Mouse (Mus musculus) heart, adult 2 months (tissue): ENCODE results near the gene Tmem144. TPM values are rescaled to one million over a fixed set of nuclear protein-coding genes. Genes with fewer than 3 reads are reported as not detected.
A peak's percentile ranks its signal among the peaks of the same experiment; 100 is the strongest.

Source experiments
- DNase-seq, 2 experiments: peaks; one replicate each; pipeline ENCODE4 v3.0.0; 2021
- H3K27ac ChIP-seq: fragments of 200-600 bp; 2 replicates; pipeline ENCODE4 v1.8.1; 2022
- H3K27me3 ChIP-seq: fragments of 200-500 bp; 2 replicates; pipeline ENCODE4 v1.6.1; 2012; ENCODE audit warnings: mild to moderate bottlenecking, low read length, inconsistent platforms, mixed read lengths; ENCODE audit not compliant: control insufficient read depth, insufficient read depth
- H3K36me3 ChIP-seq: fragments of 200-500 bp; 2 replicates; pipeline ENCODE4 v1.6.1; 2012; ENCODE audit warnings: low read length, inconsistent platforms; ENCODE audit not compliant: control insufficient read depth, insufficient read depth
- H3K4me1 ChIP-seq: fragments of 200-500 bp; 2 replicates; pipeline ENCODE4 v1.6.1; 2011; ENCODE audit warnings: low read length; ENCODE audit not compliant: control insufficient read depth, insufficient read depth
- H3K4me3 ChIP-seq: fragments of 200-600 bp; 2 replicates; pipeline ENCODE4 v1.8.1; 2022
- H3K79me2 ChIP-seq: fragments of 200-500 bp; replicated peaks from 2 replicates; pipeline ENCODE4 v1.6.1; 2012; ENCODE audit warnings: mild to moderate bottlenecking, inconsistent platforms, low read length, moderate library complexity, mixed read lengths; ENCODE audit not compliant: control insufficient read depth, insufficient read depth
- H3K9ac ChIP-seq: fragments of 200-500 bp; 2 replicates; pipeline ENCODE4 v1.6.1; 2012; ENCODE audit warnings: low read depth, mild to moderate bottlenecking, control low read depth, inconsistent platforms, low read length, mixed read lengths
- CTCF ChIP-seq: fragments of 200-600 bp; IDR thresholded peaks from 2 replicates; pipeline ENCODE4 v1.8.1; 2022; ENCODE audit warnings: antibody characterized with exemption, mild to moderate bottlenecking, moderate library complexity
- EP300 ChIP-seq: fragments of 200-500 bp; IDR thresholded peaks from 2 replicates; pipeline ENCODE4 v1.6.1; 2011; ENCODE audit warnings: low read depth, low read length, control low read depth; ENCODE audit not compliant: insufficient read depth
- POLR2A ChIP-seq: fragments of 200-500 bp; IDR thresholded peaks from 2 replicates; pipeline ENCODE4 v1.6.1; 2011; ENCODE audit warnings: mild to moderate bottlenecking, low read depth, low read length, control low read depth; ENCODE audit not compliant: insufficient read depth
- WGBS: fragments of 180-500 bp; shearing (Covaris S2); methylation state at CpG from one replicate; pipeline ENCODE4 v1.1.7; 2018; 5-methylcytosine and 5-hydroxymethylcytosine counted together
- intact Hi-C: fragments of 180-260 bp; cut with DNase I; formaldehyde crosslinking; loops from one replicate; pipeline ENCODE4 v1.15.1; 2025
- polyA plus RNA-seq: library from polyadenylated mRNA; depleted of rRNA; stranded (reverse); fragments of >200 nt; gene quantifications from 2 replicates; pipeline ENCODE4 v1.2.3, GENCODE M21; 2012; rRNA removed
- total RNA-seq, 2 experiments: library from RNA; stranded (reverse); gene quantifications; 2 replicates each; pipeline ENCODE4 v1.2.3; 2021

The Tmem144 gene
- total and polyA plus RNA-seq, 3 experiments = 5.7 to 15.6 (median 11.4) TPM

- peak in 1 of 2 experiments; percentile 27 for DNase-seq
- no peaks in the 10 kb centered on the region for H3K79me2 ChIP-seq
- H3K4me3 ChIP-seq = no peak overlapping the region; the same call in 1 of the 2 replicates
- TF ChIP-seq CTCF = no peak
- no peak for TF ChIP-seq EP300
- TF ChIP-seq POLR2A = no peak
- H3K27me3 ChIP-seq = no peaks in the 10 kb centered on the region
- no peaks in the 10 kb centered on the region for H3K36me3 ChIP-seq
- H3K27ac ChIP-seq = peak overlapping the region; percentile 74
- intact Hi-C loops = no loop called here
- H3K9ac ChIP-seq = 0 out of 2 replicates have a peak overlapping the region, but pooled peaks have one; percentile 35
- 26% methylated on average over 10 of the region's 10 CpGs for WGBS
- H3K4me1 ChIP-seq = no peaks in the 10 kb centered on the region
These were observed 68.8 kb downstream of the Tmem144 start for GRCm38 (mm10) chr3:79783630-79784361.

DNA sequence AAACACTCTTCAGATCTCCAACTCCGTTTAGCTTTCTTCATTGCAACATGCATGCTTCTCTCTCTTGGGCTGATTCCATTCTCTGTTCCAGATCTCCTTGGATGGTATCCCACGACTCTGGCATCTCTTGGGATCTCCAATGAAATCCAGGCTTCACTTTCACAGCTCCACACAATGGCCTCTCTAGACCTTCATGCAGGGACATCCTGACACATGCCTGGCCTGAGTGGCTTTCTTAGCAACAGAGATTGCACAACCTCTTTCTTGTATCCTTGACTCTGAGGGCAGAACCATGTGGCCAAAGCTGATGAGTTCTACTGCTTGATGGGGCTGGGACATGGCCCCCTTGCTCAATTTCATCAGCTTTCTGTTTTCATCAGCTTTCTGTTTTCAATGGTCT, 79.9 kb downstream of the Tmem144 start:
- Histone ChIP-seq H3K36me3 (no peaks in the 10 kb centered on the region), H3K4me1 (no peaks in the 10 kb centered on the region), H3K27me3 (no peaks in the 10 kb centered on the region), H3K9ac (no peak overlapping the region), H3K27ac (no peak overlapping the region), H3K79me2 (no peaks in the 10 kb centered on the region), H3K4me3 (no peak overlapping the region)
- WGBS = 64% methylated on average over 2 of the region's 2 CpGs
- peak in 1 of 2 experiments; percentile 10 for DNase-seq
- TF ChIP-seq POLR2A (no peak), EP300 (no peak)
- intact Hi-C loops = no loop called here

Other genes with a start within 250 kb of the Tmem144 start
- gene 4930579G24Rik, start 223.7 kb downstream of the Tmem144 start, total RNA-seq = 1 to 10 TPM in 1 of 2 experiments, under 1 TPM in 1; 0.99 to 1.7 TPM
- 1.2 and 1.8 TPM in 2 replicates for gene 4930579G24Rik, start 223.7 kb downstream of the Tmem144 start, polyA plus RNA-seq
- gene Etfdh, start 223.3 kb downstream of the Tmem144 start, total RNA-seq = 100 to 1,000 TPM; 525 to 610 TPM
- gene Etfdh, start 223.3 kb downstream of the Tmem144 start, polyA plus RNA-seq = 433 and 567 TPM in 2 replicates
- gene Rxfp1, start 114.9 kb downstream of the Tmem144 start, total RNA-seq = 1 to 10 TPM; 1.2 to 1.3 TPM
- 2.6 and 5.1 TPM in 2 replicates for gene Rxfp1, start 114.9 kb downstream of the Tmem144 start, polyA plus RNA-seq
- 10 to 100 TPM; 12.1 to 15.1 TPM for gene Fam198b, start 31.8 kb upstream of the Tmem144 start, total RNA-seq
- gene Fam198b, start 31.8 kb upstream of the Tmem144 start, polyA plus RNA-seq = 11.8 and 19.7 TPM in 2 replicates